Mouse (Mus musculus): ENCODE results near the gene Cldn10. TPM values are rescaled to one million over a fixed set of nuclear protein-coding genes. Genes with fewer than 3 reads are reported as not detected.
"Not testable (repeated sequence)": the region's sequence is repeated elsewhere in the genome, so short reads cannot be mapped to it uniquely, and the experiment has no call there.

Gene Cldn10
- total RNA-seq, 2 experiments from 2014 or later, result 0.29 to 0.41 TPM

- intact Hi-C loops (cut with DNase I), result no loop called here
- no peak for DNase-seq
These were observed 10.2 kb upstream of the Cldn10 start for GRCm38 (mm10) chr14:118777478-118777877.

- no peak for DNase-seq
- intact Hi-C loops (cut with DNase I), result no loop called here
These were observed 6.1 kb upstream of the Cldn10 start for GRCm38 (mm10) chr14:118781601-118782000.

GRCm38 (mm10) chr14:118782241-118782640 lies 5.5 kb upstream of the Cldn10 start:
- no peak for DNase-seq
- intact Hi-C loops (cut with DNase I), result no loop called here

- intact Hi-C loops (cut with DNase I), result no loop called here
- DNase-seq, result no peak
These were observed 4.3 kb upstream of the Cldn10 start for GRCm38 (mm10) chr14:118783326-118783935.

- intact Hi-C loops (cut with DNase I), result no loop called here
These were observed 2.5 kb downstream of the Cldn10 start for GRCm38 (mm10) chr14:118790217-118790616.

GRCm38 (mm10) chr14:118792957-118793356 lies 5.2 kb downstream of the Cldn10 start:
- DNase-seq, result no peak
- intact Hi-C loops (cut with DNase I), result no loop called here

More at GRCm38 (mm10) chr14:118790217-118790616, 2.5 kb downstream of the Cldn10 start:
- no peak for DNase-seq

GRCm38 (mm10) chr14:118793416-118793815 lies 5.7 kb downstream of the Cldn10 start:
- intact Hi-C loops (cut with DNase I), result no loop called here
- DNase-seq, result no peak

- no peak for DNase-seq
- intact Hi-C loops (cut with DNase I), result no loop called here
These were observed 6.5 kb downstream of the Cldn10 start for GRCm38 (mm10) chr14:118794196-118794595.

- intact Hi-C loops (cut with DNase I), result no loop called here
- no peak for DNase-seq
These were observed 7.2 kb downstream of the Cldn10 start for GRCm38 (mm10) chr14:118794893-118795292.

GRCm38 (mm10) chr14:118795915-118796693 lies 8.4 kb downstream of the Cldn10 start:
- DNase-seq, result no peak
- intact Hi-C loops (cut with DNase I), result no loop called here

GRCm38 (mm10) chr14:118796694-118797058 lies 9.0 kb downstream of the Cldn10 start:
- no peak for DNase-seq
- intact Hi-C loops (cut with DNase I), result no loop called here

GRCm38 (mm10) chr14:118797270-118797669 lies 9.6 kb downstream of the Cldn10 start:
- intact Hi-C loops (cut with DNase I), result no loop called here
- no peak for DNase-seq

- intact Hi-C loops (cut with DNase I), result no loop called here
- no peak for DNase-seq
These were observed 12.2 kb downstream of the Cldn10 start for GRCm38 (mm10) chr14:118799918-118800317.

GRCm38 (mm10) chr14:118803936-118804335 lies 16.2 kb downstream of the Cldn10 start:
- DNase-seq, result no peak
- intact Hi-C loops (cut with DNase I), result no loop called here

GRCm38 (mm10) chr14:118804351-118804750 lies 16.6 kb downstream of the Cldn10 start:
- DNase-seq, result no peak
- intact Hi-C loops (cut with DNase I), result no loop called here

- DNase-seq, result peak in 1 of 2 experiments; percentile 50
- intact Hi-C loops (cut with DNase I), result no loop called here
These were observed 19.9 kb downstream of the Cldn10 start for GRCm38 (mm10) chr14:118807653-118808052.

GRCm38 (mm10) chr14:118808183-118808582 lies 20.5 kb downstream of the Cldn10 start:
- intact Hi-C loops (cut with DNase I); DNase-seq: not testable (repeated sequence)

- intact Hi-C loops (cut with DNase I), result loop anchor here (10.0 kb wide), 1 partner anchor 595 kb away; no protein-coding TSS in a partner anchor
- no peak for DNase-seq
These were observed 22.0 kb downstream of the Cldn10 start for GRCm38 (mm10) chr14:118809686-118810085.

GRCm38 (mm10) chr14:118811256-118811655 lies 23.5 kb downstream of the Cldn10 start:
- intact Hi-C loops (cut with DNase I), result loop anchor here (10.0 kb wide), 1 partner anchor 596 kb away; no protein-coding TSS in a partner anchor
- DNase-seq, result not testable (repeated sequence)

GRCm38 (mm10) chr14:118813111-118813510 lies 25.4 kb downstream of the Cldn10 start:
- DNase-seq, result no peak
- intact Hi-C loops (cut with DNase I), result loop anchor here (10.0 kb wide), 1 partner anchor 598 kb away; no protein-coding TSS in a partner anchor

- intact Hi-C loops (cut with DNase I), result loop anchor here (2.0 to 10.0 kb wide), 3 partner anchors 42 to 602 kb away; no protein-coding TSS in a partner anchor
- peak; percentile 31 to 67 for DNase-seq
These were observed 28.8 kb downstream of the Cldn10 start for GRCm38 (mm10) chr14:118816503-118816902.

GRCm38 (mm10) chr14:118820111-118820510 lies 32.4 kb downstream of the Cldn10 start:
- intact Hi-C loops (cut with DNase I), result loop anchor here (5.0 kb wide), 1 partner anchor 207 kb away; no protein-coding TSS in a partner anchor
- DNase-seq, result peak; percentile 31 to 67
